Mouse (Mus musculus) ES-Bruce4 (cell line): ENCODE results near the gene Diexf.

Experiments
- CTCF ChIP-seq: IDR thresholded peaks from one replicate; pipeline ENCODE4 v1.8.1; 2011; ENCODE audit warnings: low read depth, low read length
- EP300 ChIP-seq: IDR thresholded peaks from 2 replicates; pipeline ENCODE4 v1.6.1; 2011; ENCODE audit warnings: low read depth, low read length; ENCODE audit not compliant: insufficient read depth
- POLR2A ChIP-seq: IDR thresholded peaks from one replicate; pipeline ENCODE4 v1.8.1; 2011; ENCODE audit warnings: low read length; ENCODE audit not compliant: insufficient read depth

- TF ChIP-seq POLR2A, result no peak
- TF ChIP-seq CTCF, result no peak
- no peak for TF ChIP-seq EP300
Observed at GRCm38 (mm10) chr1:193042760-193043295, 87.2 kb downstream of the Diexf start.
